Mouse (Mus musculus) kidney, embryonic 15.5 days (tissue): ENCODE measurements at regions not wholly inside any gene's neighbourhood (a gene's known extent, or its start where the extent isn't known, plus 50 kb on each side); places are given as distances from the start of the nearest gene placed in this dataset.

Experiments
- ATAC-seq: fragments of 200-750 bp; cut with Nextera tagmentation; replicated peaks from 2 replicates; pipeline ENCODE4 v1.8.0; 2017; ENCODE audit warnings: moderate TSS enrichment; ENCODE audit not compliant: low FRiP score
- H3K27ac ChIP-seq: fragments of 300-500 bp; sonication (generic); 2 replicates; pipeline ENCODE4 v1.5.1; 2015; ENCODE audit warnings: mild to moderate bottlenecking, inconsistent platforms
- H3K27me3 ChIP-seq: fragments of 300-500 bp; sonication (generic); 2 replicates; pipeline ENCODE4 v1.6.1; 2015; ENCODE audit warnings: inconsistent platforms
- H3K36me3 ChIP-seq: fragments of 300-500 bp; sonication (generic); 2 replicates; pipeline ENCODE4 v1.6.1; 2015; ENCODE audit warnings: inconsistent platforms
- H3K4me1 ChIP-seq: fragments of 300-500 bp; sonication (generic); 2 replicates; pipeline ENCODE4 v1.6.1; 2015; ENCODE audit warnings: inconsistent platforms
- H3K4me2 ChIP-seq: fragments of 300-500 bp; sonication (generic); 2 replicates; pipeline ENCODE4 v1.6.1; 2015; ENCODE audit warnings: moderate library complexity, mild to moderate bottlenecking, inconsistent platforms
- H3K4me3 ChIP-seq: fragments of 300-500 bp; sonication (generic); replicated peaks from 2 replicates; pipeline ENCODE4 v1.5.1; 2015; ENCODE audit warnings: mild to moderate bottlenecking, inconsistent platforms
- H3K9ac ChIP-seq: fragments of 300-500 bp; sonication (generic); 2 replicates; pipeline ENCODE4 v1.6.1; 2015; ENCODE audit warnings: mild to moderate bottlenecking, inconsistent platforms
- H3K9me3 ChIP-seq: fragments of 300-500 bp; sonication (generic); replicated peaks from 2 replicates; pipeline ENCODE4 v1.6.1; 2016; ENCODE audit warnings: inconsistent platforms
- WGBS: fragments of 180-500 bp; shearing (Covaris S2); methylation state at CpG from one replicate; pipeline ENCODE4 v1.1.7; 2015; ENCODE audit warnings: mixed read lengths; 5-methylcytosine and 5-hydroxymethylcytosine counted together

- Histone ChIP-seq H3K9me3 (no peaks in the 10 kb centered on the region), H3K4me1 (peaks cover 13% of the 10 kb centered on the region), H3K4me2 (no peak overlapping the region), H3K9ac (no peak overlapping the region), H3K27ac (no peak overlapping the region), H3K36me3 (no peaks in the 10 kb centered on the region), H3K4me3 (no peak overlapping the region), H3K27me3 (no peaks in the 10 kb centered on the region)
- ATAC-seq, result no peak
- WGBS, result 86% methylated on average over 9 of the region's 9 CpGs
These were observed 50.8 kb upstream of the Elk3 start for GRCm38 (mm10) chr10:93361654-93362195.

- Histone ChIP-seq H3K9me3 (no peaks in the 10 kb centered on the region), H3K27ac (no peak overlapping the region), H3K4me1 (peaks cover 13% of the 10 kb centered on the region), H3K27me3 (no peaks in the 10 kb centered on the region), H3K4me3 (no peak overlapping the region), H3K36me3 (no peaks in the 10 kb centered on the region), H3K4me2 (no peak overlapping the region), H3K9ac (no peak overlapping the region)
- 71% methylated on average over 3 of the region's 3 CpGs for WGBS
- ATAC-seq, result no peak
These were observed 53.3 kb upstream of the Elk3 start for GRCm38 (mm10) chr10:93364108-93364793.

DNA sequence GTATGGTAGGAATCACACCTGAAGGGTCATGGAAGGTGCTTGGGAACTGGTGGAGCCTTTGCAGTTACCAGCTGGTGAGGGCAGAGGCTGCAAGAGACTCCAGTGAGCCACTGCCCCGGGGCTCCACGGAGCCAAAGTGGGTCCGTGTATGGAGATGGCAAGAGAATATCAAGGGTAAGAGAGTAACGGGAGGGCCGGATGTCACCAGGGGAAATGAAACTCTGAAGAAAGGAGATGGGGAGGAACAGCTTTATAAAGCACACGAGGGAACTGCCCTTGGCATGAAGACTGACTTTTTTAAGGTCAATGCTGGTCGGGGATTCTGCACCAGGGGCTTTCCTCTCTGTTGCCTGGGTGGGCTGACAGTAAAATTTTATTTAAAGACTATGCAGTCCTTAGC is 53.9 kb upstream of the Elk3 start:
- H3K9ac ChIP-seq, result no peak overlapping the region
- H3K27ac ChIP-seq, result peak overlapping the region; percentile 13; the same call in 1 of the 2 replicates
- H3K4me1 ChIP-seq, result peaks cover 13% of the 10 kb centered on the region
- WGBS, result 60% methylated on average over 7 of the region's 7 CpGs
- no peak overlapping the region for H3K4me2 ChIP-seq
- no peaks in the 10 kb centered on the region for H3K27me3 ChIP-seq
- no peaks in the 10 kb centered on the region for H3K36me3 ChIP-seq
- H3K9me3 ChIP-seq, result no peaks in the 10 kb centered on the region
- no peak overlapping the region for H3K4me3 ChIP-seq
- no peak for ATAC-seq

- H3K4me1 ChIP-seq, result peaks cover 17% of the 10 kb centered on the region
- no peak overlapping the region for H3K27ac ChIP-seq
- H3K4me2 ChIP-seq, result no peak overlapping the region
- H3K27me3 ChIP-seq, result no peaks in the 10 kb centered on the region
- no peak overlapping the region for H3K9ac ChIP-seq
- H3K36me3 ChIP-seq, result no peaks in the 10 kb centered on the region
- 50% methylated on average over 6 of the region's 6 CpGs for whole genome bisulfite sequencing
- H3K9me3 ChIP-seq, result no peaks in the 10 kb centered on the region
- no peak overlapping the region for H3K4me3 ChIP-seq
- ATAC-seq, result no peak
These were observed 54.4 kb upstream of the Elk3 start for GRCm38 (mm10) chr10:93365318-93365717.

DNA sequence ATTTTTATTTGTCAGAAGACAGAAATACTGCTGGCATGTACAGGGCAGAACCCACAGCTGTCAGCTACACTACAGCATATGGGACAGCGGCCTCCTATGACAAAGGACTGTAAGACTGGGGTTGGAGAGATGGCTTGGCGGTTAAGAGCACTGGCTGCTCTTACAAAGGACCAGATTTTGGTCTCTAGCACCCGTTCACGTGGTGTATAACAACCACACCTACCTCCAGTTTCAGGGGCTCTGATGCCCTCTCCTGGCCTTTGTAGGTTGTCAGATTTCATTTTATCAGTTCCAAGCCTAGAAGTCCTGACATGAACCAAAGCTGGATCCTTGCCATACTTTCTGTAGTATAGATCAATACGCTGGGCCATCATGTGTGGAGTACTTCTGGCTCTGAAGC is 54.9 kb upstream of the Elk3 start:
- Histone ChIP-seq H3K4me1 (peaks cover 17% of the 10 kb centered on the region), H3K27me3 (no peaks in the 10 kb centered on the region), H3K4me2 (no peak overlapping the region), H3K27ac (no peak overlapping the region), H3K4me3 (no peak overlapping the region), H3K36me3 (no peaks in the 10 kb centered on the region), H3K9me3 (no peaks in the 10 kb centered on the region), H3K9ac (no peak overlapping the region)
- WGBS, result 82% methylated on average over 5 of the region's 5 CpGs
- ATAC-seq, result no peak

- Histone ChIP-seq H3K9me3 (no peaks in the 10 kb centered on the region), H3K27ac (no peak overlapping the region), H3K4me3 (no peak overlapping the region), H3K27me3 (no peaks in the 10 kb centered on the region), H3K36me3 (no peaks in the 10 kb centered on the region), H3K4me1 (peaks cover 16% of the 10 kb centered on the region), H3K4me2 (no peak overlapping the region), H3K9ac (no peak overlapping the region)
- whole genome bisulfite sequencing, result 59% methylated on average over 3 of the region's 3 CpGs
- no peak for ATAC-seq
These were observed 58.8 kb upstream of the Elk3 start for GRCm38 (mm10) chr10:93369737-93370136.

DNA sequence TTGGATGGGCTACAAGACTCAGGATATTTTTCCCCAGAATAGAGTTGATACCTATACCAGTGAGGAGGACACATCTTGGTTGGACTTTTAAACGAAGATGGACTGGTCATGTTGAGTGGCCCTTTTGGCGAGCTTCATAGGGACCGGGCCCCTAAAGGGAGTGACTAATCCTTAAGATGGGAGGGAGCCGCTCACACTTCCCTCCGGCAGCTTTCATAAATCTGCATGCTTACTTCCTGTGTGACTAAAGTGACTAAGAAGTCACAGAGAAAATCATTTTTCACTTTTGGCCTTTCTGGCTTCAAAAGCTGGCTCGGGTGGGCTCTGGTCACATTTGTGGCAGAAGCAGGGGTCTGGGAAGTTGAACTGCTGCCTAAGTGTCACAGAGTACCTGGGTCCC is 59.4 kb upstream of the Elk3 start:
- no peaks in the 10 kb centered on the region for H3K9me3 ChIP-seq
- 61% methylated on average over 6 of the region's 6 CpGs for WGBS
- H3K9ac ChIP-seq, result no peak overlapping the region
- no peak overlapping the region for H3K27ac ChIP-seq
- no peaks in the 10 kb centered on the region for H3K36me3 ChIP-seq
- peaks cover 16% of the 10 kb centered on the region for H3K4me1 ChIP-seq
- H3K27me3 ChIP-seq, result no peaks in the 10 kb centered on the region
- H3K4me2 ChIP-seq, result no peak overlapping the region
- no peak for ATAC-seq
- no peak overlapping the region for H3K4me3 ChIP-seq

- no peak for ATAC-seq
- Histone ChIP-seq H3K9ac (no peak overlapping the region), H3K36me3 (no peaks in the 10 kb centered on the region), H3K27me3 (no peaks in the 10 kb centered on the region), H3K27ac (no peak overlapping the region), H3K4me1 (peaks cover 14% of the 10 kb centered on the region), H3K9me3 (no peaks in the 10 kb centered on the region), H3K4me3 (no peak overlapping the region), H3K4me2 (no peak overlapping the region)
- WGBS, result 88% methylated on average over 7 of the region's 7 CpGs
These were observed 61.3 kb upstream of the Elk3 start for GRCm38 (mm10) chr10:93372281-93372680.

GRCm38 (mm10) chr10:93373265-93373664 is 62.3 kb upstream of the Elk3 start:
- Histone ChIP-seq H3K27me3 (no peaks in the 10 kb centered on the region), H3K36me3 (no peaks in the 10 kb centered on the region), H3K4me2 (no peak overlapping the region), H3K9me3 (no peaks in the 10 kb centered on the region), H3K4me3 (no peak overlapping the region), H3K27ac (no peak overlapping the region), H3K9ac (no peak overlapping the region), H3K4me1 (peaks cover 14% of the 10 kb centered on the region)
- 88% methylated on average over 5 of the region's 5 CpGs for WGBS
- ATAC-seq, result no peak

GRCm38 (mm10) chr10:93373954-93374689 is 63.2 kb upstream of the Elk3 start:
- Histone ChIP-seq H3K9me3 (no peaks in the 10 kb centered on the region), H3K27me3 (no peaks in the 10 kb centered on the region), H3K4me2 (no peak overlapping the region), H3K36me3 (no peaks in the 10 kb centered on the region), H3K27ac (peak overlapping the region; percentile 67; the same call in 1 of the 2 replicates), H3K4me3 (no peak overlapping the region), H3K9ac (no peak overlapping the region), H3K4me1 (peaks cover 14% of the 10 kb centered on the region)
- 67% methylated on average over 6 of the region's 6 CpGs for WGBS
- ATAC-seq, result no peak

GRCm38 (mm10) chr10:93374690-93374994 is 63.7 kb upstream of the Elk3 start:
- Histone ChIP-seq H3K4me1 (peaks cover 14% of the 10 kb centered on the region), H3K36me3 (no peaks in the 10 kb centered on the region), H3K9ac (no peak overlapping the region), H3K9me3 (no peaks in the 10 kb centered on the region), H3K4me2 (no peak overlapping the region), H3K27ac (peak overlapping the region; percentile 67; the same call in 1 of the 2 replicates), H3K27me3 (no peaks in the 10 kb centered on the region), H3K4me3 (no peak overlapping the region)
- WGBS, result 81% methylated on average over 2 of the region's 2 CpGs
- ATAC-seq, result no peak

GRCm38 (mm10) chr10:93375007-93375711 is 64.2 kb upstream of the Elk3 start:
- peak; percentile 49 for ATAC-seq
- no peaks in the 10 kb centered on the region for H3K9me3 ChIP-seq
- H3K27ac ChIP-seq, result peak overlapping the region; percentile 67
- no peak overlapping the region for H3K4me3 ChIP-seq
- WGBS, result 34% methylated on average over 13 of the region's 13 CpGs
- no peaks in the 10 kb centered on the region for H3K36me3 ChIP-seq
- no peaks in the 10 kb centered on the region for H3K27me3 ChIP-seq
- H3K9ac ChIP-seq, result no peak overlapping the region
- peaks cover 12% of the 10 kb centered on the region for H3K4me1 ChIP-seq
- no peak overlapping the region for H3K4me2 ChIP-seq
